Mouse (Mus musculus) CH12F3 (cell line): Measurements from ENCODE around the gene Vapb.
"Not testable (repeated sequence)": the region's sequence is repeated elsewhere in the genome, so short reads cannot be mapped to it uniquely, and the experiment has no call there.

Experiments used
- in situ Hi-C: fragments of 300-500 bp; cut with MboI; formaldehyde crosslinking; loops from 2 replicates; pipeline ENCODE4 v1.14.3; 2020; ENCODE audit warnings: low sequenced_read_pairs

Gene Vapb

DNA sequence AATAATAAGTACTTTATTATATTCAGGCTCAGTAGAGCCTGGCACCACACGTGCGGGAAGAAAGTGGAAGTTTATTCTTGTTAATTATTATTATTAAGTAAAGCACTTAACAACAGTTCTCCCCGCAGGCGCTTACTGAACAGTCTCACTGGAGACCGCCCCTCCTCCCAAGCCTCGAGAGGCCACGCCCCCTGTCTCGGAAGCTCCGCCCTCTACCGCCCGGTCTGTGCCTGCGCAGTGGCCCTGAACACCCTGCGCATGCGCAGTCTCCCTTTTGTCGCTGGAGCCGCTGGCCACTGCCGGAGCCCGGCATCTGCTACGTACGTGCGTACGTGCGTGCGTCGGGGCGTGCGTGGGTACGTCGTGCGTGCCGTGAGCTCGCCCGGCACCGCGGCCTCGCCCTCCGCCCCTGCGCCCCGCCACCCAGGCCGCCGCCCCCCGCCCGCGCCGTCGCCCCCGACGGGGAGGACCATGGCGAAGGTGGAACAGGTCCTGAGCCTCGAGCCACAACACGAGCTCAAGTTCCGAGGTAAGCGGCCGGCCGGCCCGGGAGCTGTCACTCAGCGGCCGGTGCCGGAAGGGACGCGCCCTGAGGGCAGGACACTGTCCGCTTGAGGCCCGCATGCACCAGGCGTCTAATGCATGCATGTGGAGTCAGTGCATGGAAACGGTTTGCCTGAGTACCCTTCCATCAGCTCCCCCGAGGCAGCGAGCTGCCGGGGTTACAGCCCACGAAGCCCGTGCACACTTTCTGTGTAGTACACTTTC, at the start of gene Vapb:
TSS of gene Vapb (plus strand) at position 290 of the 768 bp plus-strand sequence.
- in situ Hi-C loops, result no loop called here

DNA sequence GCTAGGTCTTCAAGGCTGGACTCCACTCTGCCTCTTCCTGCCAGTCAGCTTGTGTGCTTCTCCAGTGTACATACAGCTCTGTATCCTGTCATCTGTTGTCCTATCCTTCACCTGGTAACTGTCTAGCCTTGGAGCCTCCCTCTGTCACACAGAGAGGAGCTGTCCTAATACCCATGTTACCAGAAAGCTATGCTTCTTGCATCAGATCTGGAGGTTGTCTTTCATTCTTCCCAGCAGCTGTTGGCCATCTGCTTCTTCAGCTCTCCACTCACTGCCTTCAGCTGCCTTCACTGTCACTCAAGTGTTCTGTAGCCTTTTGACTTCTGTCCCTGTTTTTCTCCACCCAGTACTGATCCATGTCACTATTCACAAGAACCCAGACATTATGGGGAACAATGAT, 47.5 kb upstream of the Vapb start:
- in situ Hi-C loops, result no loop called here

DNA sequence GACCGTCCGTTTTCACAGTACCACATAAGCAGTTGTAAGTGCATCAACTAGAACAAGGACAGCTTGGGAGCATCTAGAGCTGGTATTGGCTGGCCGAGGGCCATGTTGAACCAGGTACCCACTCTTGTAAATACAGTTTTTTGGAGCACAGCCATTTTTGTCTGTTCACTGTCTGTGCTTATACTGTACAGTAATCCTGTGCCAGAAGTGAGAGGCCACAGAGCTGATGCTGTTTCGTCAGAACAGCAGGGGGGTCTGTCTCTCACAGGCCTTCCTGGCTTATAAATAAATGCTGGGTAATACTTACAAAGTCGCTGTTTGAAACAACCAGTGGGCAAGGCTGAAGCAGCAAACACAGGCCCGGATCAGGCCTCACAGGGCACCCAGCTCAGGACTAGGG, 45.6 kb upstream of the Vapb start:
- in situ Hi-C loops, result no loop called here

DNA sequence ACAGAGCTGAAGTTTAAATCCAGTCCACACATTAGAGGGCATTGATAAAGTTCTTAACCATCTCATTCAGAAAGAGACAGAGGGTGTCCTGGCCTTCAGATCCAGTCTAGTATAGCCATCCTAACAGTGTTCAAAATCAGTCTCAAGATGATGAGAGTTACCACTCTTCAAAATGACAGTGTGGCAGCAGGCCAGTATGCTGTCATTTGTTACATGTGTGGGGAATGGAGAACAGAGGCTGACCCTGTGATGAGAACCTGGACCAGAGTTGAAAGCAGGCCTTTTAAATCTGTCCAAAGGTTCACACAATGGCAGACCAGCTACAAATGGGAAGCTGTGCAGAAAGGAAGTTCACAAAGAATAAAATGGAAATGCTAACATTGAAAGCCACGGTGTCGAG, 44.6 kb upstream of the Vapb start:
- in situ Hi-C loops, result no loop called here

DNA sequence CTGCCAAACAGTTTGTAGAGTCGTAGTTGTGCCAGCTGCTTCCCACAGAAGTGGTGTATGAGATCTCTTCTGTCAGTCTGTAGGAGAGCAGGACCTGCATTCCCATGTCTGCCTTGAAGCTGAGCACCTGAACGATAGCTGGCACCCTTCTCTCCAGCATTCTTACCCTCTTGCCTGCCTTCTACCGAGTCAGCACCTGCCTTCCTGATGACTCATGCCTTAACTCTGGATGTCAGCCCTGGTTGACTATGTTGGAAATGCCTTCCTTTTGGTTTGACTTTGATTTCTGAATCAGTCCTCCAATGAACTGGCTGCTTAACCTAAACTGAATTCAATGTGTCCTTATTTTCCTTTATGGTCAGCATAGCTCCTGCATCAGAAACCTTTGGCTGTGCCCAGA, 38.5 kb upstream of the Vapb start:
- in situ Hi-C loops, result no loop called here

DNA sequence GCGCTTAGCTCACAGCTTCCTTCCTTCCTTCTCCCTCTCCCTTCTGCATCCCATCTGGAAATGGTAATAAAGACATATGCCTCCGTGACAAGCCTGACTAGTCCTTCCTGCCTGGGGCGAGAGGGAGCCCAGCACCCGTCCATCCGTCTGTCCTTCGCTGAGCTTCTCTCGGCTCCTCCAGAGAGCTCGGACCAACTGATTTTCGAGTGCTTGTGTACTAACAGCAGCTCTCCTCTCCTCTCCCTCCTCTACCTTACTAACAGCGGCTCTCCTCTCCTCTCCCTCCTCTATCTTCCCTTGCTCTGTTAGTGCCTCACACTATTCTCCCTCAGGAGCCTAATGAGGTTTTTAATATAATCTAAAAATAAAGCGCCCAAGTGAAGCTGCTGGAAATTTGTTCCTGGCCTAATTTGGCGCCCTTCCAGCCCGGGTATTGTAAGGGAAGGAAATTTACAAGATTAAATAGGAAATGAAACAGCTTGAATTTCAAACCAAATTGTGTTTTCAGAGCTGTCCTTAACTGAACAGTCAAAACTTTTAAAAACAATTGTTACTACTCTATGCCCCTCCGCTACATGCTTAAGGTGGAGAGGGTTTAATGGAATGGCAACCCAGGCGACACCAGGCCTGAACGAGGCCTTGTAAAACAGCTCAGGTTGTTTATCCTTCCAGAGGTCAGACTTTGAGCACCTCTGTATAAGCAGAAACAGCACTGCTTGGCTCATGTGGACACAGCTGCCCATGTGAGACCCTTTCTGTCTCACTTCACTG, 35.0 kb upstream of the Vapb start:
- in situ Hi-C loops, result no loop called here

DNA sequence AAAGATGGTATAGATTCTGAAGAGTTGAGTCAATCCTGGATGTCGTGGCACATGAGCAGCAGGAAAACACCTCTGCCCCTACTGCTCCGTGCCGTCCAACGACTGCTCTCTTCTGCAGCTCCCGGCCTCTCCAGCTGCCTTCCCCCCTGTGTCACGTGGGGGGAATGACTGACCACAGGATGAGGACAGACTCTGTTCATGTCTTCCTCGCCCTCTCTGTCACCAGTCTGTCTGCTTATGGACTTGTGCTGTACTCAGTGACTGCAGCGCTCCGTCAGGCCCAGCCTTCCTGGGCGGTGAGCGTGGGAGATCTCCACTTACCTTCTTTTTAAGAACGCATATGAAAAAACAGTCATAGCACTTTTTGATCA, 34.5 kb upstream of the Vapb start:
- in situ Hi-C loops, result no loop called here

DNA sequence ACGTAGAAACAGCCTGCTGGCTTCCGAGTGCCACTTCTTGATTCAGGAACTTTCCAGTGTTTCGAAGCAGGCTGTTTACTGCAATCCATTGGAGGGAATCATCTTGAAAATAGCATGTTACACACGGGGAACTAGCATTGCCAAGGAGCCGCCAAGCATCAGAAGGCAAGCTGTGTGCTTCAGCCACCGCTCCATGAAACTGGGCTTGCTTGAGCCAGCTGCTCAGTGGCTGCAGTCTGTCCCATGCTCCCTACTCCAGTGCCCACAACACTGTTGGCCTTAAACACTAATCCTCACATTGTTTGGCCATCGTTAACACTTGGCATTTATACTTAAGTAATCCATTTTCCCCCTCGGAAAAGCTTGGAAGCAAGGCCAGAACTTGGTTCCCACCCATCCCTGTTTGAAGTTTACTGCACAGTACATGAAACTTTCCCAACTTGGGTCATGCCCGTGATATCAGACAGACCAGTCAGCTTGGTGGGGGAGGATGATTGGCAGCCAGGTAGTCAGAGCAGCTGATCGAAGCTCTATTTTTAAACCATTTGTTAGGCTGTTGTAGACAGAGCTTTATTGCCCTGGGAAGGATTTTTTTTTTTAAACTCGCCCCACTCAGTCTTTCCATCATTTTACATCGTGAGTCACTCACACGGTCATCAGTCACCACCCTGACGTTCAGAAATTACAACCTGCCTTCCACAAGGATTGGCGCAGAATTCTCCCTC, 31.3 kb upstream of the Vapb start:
- in situ Hi-C loops, result no loop called here

DNA sequence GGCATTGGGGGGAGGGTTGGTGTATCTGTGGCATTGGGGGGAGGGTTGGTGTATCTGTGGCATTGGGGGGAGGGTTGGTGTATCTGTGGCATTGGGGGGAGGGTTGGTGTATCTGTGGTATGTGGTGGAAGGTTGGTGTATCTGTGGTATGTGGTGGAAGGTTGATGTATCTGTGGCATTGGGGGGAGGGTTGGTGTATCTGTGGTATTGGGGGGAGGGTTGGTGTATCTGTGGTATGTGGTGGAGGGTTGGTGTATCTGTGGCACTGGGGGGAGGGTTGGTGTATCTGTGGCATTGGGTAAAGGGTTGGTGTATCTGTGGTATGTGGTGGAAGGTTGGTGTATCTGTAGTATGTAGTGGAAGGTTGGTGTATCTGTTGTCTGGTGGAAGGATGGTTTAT, 29.7 kb upstream of the Vapb start:
- in situ Hi-C loops, result not testable (repeated sequence)

DNA sequence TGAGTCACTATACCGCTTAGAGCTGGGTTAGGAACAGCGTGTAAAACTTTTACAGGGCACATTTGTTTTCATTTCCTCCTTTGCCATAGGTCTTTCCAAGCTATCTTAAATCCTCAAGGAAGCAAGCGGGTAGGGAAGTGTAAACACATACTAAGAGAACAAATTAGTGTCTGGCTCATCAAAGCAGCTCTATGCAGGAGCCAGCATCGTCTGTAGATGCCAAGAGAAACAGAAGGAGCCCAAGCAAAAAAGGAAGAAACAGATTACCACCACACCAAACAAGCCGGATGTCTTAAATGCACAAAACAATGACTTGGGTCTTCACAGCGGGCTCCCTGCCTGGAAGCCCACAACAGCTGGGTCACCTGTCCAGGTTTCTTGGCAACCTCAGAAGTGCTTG, 27.1 kb upstream of the Vapb start:
- in situ Hi-C loops, result no loop called here

DNA sequence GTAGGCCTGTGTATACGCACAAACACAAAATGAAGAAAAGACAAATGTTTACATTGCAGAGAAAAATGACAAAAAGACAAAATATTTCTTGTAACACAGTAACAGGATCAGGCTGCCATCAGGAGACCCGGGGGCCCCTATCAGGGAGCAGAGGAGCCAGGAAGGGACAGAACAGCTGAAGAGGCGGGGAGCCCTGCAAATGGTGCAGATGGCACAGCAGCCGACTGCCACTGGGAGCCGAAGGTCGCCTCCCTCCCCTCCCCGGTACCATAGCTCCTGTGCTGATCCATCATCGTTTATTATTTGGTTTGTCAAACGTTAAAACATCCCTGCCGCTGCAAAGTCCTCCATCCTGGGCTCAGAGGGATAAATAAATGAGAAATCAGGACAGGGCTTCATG, 24.7 kb upstream of the Vapb start:
- in situ Hi-C loops, result no loop called here

DNA sequence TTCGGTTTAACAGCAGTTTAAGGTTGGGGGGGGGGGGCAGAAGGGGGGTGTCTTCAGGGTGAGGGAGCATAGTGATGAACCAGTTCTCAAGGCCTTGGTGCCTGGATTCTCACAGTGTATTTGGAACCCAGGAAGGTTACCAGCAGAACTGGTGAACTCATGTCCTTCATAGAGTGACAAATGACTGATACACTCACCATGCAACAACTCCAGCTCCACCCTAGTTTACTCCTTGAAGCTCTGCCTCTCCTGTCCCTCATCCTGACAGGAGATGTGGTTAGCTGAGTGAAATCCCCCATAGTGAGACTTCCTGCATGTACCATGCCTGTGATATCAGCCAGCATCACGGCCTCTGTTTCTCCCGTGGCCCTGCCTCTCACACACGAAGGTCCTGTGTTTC, 24.1 kb upstream of the Vapb start:
- in situ Hi-C loops, result no loop called here

DNA sequence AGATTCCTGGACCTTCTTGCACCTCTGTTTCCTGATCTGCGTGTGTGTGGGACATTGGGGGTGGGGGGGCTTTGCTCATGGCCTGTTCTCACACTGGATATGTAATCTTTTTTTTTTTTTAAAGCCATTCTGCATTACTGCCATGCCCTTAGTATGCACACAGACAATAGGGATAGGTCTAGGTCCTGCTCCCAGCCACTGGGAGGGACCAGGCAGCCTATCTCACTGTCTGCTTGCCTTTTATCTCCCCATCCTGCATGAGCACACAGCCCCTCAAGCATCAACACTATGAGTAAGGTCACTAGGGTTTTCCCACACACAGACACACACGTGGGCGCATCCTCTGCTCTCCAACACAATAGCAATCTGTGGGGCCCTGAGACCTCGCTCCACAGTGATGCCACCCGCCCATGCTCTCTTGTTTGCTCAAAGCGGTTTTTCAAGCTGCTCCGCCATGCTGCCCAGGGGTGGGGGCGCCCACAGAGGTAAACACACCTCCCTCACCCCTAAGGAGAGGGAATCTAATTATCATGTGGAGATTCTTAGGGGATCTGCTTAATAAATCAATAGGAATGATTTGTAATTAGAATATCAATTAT, 22.6 kb upstream of the Vapb start:
- in situ Hi-C loops, result no loop called here

DNA sequence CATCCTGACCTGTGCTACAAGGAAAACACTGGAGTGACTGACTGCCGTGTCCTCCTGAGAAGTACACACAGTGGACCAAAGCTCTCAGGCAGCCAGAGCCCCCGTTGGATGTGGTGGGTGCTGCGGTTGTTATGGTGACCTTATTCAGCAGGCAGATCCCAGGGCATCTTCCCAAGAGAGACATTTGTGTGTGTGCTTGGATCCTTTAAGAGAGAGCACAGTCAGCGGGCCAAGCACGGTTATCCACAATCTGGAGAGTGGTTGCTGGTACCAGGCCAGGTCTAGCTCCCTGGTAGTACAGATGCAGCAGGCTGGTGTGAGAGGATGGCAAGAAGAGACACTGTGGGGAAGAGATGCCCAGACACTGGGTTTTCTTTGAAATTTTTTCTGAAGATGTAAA, 20.3 kb upstream of the Vapb start:
- in situ Hi-C loops, result no loop called here

DNA sequence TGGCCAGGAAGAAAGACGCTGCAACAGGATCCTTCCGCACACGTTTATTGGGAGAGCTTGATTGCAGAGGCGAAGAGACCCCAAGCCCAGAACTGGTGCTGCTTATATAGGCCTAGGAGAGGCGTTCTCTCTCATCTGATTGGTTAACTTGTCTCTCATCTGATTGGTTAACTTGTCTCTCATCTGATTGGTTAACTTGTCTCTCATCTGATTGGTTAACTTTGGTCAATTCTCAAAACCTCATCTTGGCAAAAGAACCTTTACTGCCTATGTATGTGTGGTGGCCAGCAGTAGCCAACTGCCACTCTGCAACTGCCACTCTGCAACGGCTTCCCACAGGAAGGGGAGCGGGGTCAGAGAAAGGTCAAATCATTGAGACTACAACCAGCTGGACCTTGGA, 18.2 kb upstream of the Vapb start, which contains the start of gene 1700010B08Rik:
TSS of gene 1700010B08Rik (plus strand) at position 301 of the 400 bp plus-strand sequence.
- in situ Hi-C loops, result not testable (repeated sequence)

DNA sequence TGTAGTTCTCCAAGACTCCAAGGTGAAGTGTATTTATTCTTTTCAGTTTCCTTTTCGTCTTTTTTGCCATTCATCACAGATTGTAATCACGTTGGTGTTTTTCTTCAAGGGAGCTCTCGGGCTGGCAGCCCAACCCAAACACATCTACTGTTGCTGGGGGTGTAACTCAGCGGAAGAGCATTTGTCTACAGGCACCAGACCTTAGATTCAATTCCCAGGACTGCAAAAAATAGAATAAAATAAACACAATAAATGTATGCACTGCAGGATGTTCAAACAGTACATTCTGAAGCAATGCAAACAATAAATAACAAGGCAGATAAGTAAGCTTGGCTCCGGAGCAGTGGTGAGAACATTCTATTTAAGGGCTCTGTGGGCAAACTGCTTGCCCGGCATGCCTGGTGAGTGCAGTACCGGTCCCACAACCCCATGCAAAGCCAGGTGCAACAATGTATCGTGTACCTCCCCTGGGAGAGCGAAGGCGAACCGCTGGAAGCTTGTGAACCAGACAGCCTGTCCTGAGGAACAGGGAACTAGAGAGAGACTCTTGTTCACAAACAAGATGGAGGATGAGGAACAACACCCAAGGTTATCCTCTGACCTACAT, 15.0 kb upstream of the Vapb start:
- in situ Hi-C loops, result no loop called here

DNA sequence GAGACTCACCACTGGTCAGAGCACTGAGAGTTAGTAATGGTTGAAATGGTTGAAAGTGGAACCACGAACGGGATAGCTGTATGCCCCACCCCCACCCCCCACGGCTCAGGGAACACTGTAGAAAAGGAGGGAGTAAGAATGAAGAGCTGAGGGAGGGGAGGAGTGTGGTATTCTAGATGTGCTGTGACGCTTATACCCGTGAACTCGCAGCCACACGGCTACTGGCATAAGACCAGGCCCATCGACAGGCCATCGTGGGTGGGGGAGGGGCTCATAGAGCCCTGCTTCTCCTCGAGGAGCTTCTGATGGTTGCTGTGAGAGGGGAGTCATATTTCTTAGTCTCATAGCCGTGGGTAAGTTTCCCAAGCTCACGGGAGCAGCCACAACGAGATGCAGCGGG, 12.9 kb upstream of the Vapb start:
- in situ Hi-C loops, result no loop called here

DNA sequence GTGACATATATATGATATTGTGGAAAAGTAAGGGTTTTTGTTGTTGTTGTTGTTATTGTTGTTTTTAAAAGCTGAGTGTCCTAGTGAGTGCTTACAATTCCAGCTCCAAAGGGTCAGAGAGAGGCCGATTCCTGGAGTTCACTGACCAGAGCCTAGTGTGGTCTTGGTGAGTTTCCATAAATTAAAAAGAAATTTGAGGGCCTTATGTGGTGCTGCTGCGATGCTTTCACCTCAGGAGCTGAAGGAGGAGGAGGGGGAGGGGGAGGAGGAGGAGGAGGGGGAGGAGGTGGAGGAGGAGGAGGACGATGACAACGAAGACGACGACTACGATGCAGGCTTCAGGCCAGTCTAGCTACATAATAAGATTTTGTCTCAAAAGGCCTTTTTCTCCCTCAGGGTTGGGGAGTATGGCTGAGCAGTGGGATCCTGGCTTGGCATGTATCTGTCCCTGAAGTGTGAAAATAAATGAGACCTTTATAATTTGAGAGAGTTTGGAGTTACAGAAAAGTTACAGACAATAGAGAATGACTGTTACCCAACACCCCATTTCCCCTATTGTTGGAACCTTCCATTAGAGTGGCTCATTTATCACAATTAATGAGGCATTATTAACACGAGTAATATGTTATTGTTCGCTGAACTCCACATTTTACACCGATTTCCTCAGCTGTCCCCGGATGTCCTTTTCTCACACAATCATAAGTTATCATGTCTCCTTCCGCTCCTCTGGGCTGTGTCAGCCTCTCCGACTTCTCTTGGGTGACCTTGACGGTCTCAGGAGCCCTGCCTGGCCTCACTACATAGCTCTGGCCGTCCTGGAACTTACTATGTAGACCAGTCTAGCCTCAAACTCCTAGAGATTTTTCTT, 12.1 kb upstream of the Vapb start:
- in situ Hi-C loops, result no loop called here

DNA sequence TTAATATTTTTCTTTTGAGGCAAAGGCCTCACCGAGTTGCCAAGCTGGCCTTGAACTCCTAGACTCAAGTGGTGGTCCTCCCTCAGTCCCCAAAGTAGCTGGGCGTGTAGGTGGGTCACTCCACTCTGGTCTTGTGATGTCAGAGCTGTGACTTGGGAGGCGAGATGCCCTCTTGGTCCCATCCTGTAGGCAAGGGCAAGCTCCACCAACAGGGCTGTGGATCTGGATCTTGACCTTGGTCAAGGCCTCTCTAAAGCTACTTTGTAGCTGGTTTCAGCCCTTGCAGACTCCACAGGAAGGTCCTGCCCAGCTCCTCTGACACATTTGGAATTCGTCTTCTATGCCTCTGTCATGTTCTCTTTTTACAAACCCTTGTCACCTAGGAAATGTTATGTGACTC, 11.5 kb upstream of the Vapb start:
- in situ Hi-C loops, result no loop called here

DNA sequence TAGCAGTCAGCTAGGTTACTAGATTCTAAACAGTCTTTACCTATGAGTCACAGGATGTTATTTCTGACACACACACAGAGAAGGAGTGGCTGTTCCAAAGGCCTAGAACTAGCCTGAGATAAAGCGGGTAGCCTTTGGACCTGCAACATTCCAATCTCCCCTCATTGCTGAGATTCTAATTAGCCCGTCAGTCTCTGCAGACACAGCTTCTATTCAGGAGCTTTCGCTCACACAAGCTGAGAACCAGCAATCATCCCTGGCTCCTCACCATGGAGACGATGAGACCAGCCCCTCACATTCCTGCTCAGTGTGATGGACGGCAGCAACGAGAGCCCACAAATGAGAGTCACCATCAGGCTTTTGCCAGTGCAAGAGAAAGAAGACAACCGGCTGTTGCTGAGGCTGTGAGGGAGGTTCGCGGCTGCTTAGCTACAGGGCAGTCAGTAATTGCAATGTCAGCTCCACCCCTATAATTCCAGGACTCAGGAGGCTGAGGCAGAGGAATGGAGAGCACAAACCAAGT, 6.8 kb upstream of the Vapb start:
- in situ Hi-C loops, result no loop called here
